Mouse (Mus musculus) CH12.LX (cell line): ENCODE measurements around the gene Fam89b.

Experiments
- CHD1 ChIP-seq: IDR thresholded peaks from 2 replicates; pipeline ENCODE4 v1.6.1; 2012; ENCODE audit warnings: low read depth, low read length, improper control_type of control experiment, inconsistent platforms
- CTCF ChIP-seq, 2 experiments: IDR thresholded peaks in 1 of 2; conservative IDR thresholded peaks in 1 of 2; 2 replicates each; pipeline ENCODE4 v1.5.1; 2011 to 2012; ENCODE audit warnings: low read depth in 2 of 2, low read length in 2 of 2, improper control_type of control experiment in 1 of 2, inconsistent platforms in 1 of 2, mild to moderate bottlenecking in 1 of 2, moderate library complexity in 1 of 2
- EP300 ChIP-seq: IDR thresholded peaks from 2 replicates; pipeline ENCODE4 v1.6.1; 2011; ENCODE audit warnings: low read length, improper control_type of control experiment
- MAX ChIP-seq: IDR thresholded peaks from 2 replicates; pipeline ENCODE4 v1.6.1; 2011; ENCODE audit warnings: low read length, improper control_type of control experiment
- MXI1 ChIP-seq: IDR thresholded peaks from 2 replicates; pipeline ENCODE4 v1.6.1; 2011; ENCODE audit warnings: mild to moderate bottlenecking, low read depth, low read length, improper control_type of control experiment
- NELFE ChIP-seq: IDR thresholded peaks from 2 replicates; pipeline ENCODE4 v1.6.1; 2011; ENCODE audit warnings: low read depth, low read length, improper control_type of control experiment
- POLR2A ChIP-seq: IDR thresholded peaks from 2 replicates; pipeline ENCODE4 v1.6.1; 2011; ENCODE audit warnings: low read depth, mild to moderate bottlenecking, improper control_type of control experiment, low read length
- RAD21 ChIP-seq: IDR thresholded peaks from 2 replicates; pipeline ENCODE4 v1.6.1; 2011; ENCODE audit warnings: low read depth, mild to moderate bottlenecking, low read length, improper control_type of control experiment, moderate library complexity
- SIN3A ChIP-seq: IDR thresholded peaks from 2 replicates; pipeline ENCODE4 v1.6.1; 2012; ENCODE audit warnings: low read length, improper control_type of control experiment, inconsistent platforms
- ZNF384 ChIP-seq: IDR thresholded peaks from 2 replicates; pipeline ENCODE4 v1.6.1; 2012; ENCODE audit warnings: low read depth, low read length, improper control_type of control experiment, inconsistent platforms

DNA sequence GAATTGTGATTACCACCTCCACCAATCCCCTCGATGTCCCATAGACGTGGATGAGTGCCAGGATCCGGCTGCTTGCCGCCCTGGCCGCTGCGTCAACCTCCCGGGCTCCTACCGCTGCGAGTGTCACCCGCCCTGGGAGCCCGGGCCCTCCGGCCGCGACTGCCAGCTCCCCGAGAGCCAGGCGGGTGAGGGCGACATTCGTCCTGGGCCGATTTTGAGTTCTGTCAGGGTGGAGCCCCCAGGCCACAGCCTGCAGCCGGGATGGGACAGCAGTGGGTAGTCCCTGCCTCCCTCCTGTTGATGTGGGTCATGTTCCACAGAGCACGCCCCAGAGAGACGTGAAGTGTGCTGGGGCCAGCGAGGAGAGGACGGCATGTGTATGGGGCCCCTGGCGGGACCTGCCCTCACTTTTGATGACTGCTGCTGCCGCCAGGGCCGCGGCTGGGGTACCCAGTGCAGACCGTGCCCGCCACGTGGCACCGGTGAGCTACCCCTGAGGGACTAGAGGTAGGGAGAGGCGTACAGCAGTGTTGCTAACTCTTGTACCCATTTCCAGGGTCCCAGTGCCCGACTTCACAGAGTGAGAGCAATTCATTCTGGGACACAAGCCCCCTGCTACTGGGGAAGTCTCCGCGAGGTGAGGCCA, 27.7 kb upstream of the Fam89b start:
- TF ChIP-seq CTCF (conservative IDR thresholded peaks at IDR 0.05 in 1 of 2, IDR thresholded peaks at IDR 0.05 in 1 of 2; ENCODE audit: low read depth in 2 of 2, low read length in 2 of 2) (no peak), NELFE (no peak), SIN3A (no peak), CHD1 (no peak), ZNF384 (no peak), RAD21 (no peak), MXI1 (no peak), MAX (no peak), POLR2A (no peak), EP300 (no peak)
